Mouse (Mus musculus): Measurements from ENCODE around the gene Arid4b. TPM values are rescaled to one million over a fixed set of nuclear protein-coding genes. Genes with fewer than 3 reads are reported as not detected.

Gene Arid4b
- polyA plus RNA-seq, 1 experiment from 2014 or later, result 63.3 TPM

GRCm38 (mm10) chr13:14142294-14142966, 79.4 kb downstream of the Arid4b start:
- H3K9me3 ChIP-seq (replicated peaks), result no peaks in the 10 kb centered on the region
- H3K27ac ChIP-seq (replicated peaks), result no peak overlapping the region
- 90% methylated on average over 2 of the region's 2 CpGs for WGBS
- peaks cover 51% of the 10 kb centered on the region for H3K36me3 ChIP-seq
- no peaks in the 10 kb centered on the region for H3K27me3 ChIP-seq (ENCODE audit: low read depth, poor library complexity, severe bottlenecking)
- H3K4me1 ChIP-seq, result no peaks in the 10 kb centered on the region
- H3K4me3 ChIP-seq, result no peak overlapping the region
- DNase-seq (ENCODE audit: low spot score), result no peak

- Histone ChIP-seq H3K9me3 (replicated peaks) (no peaks in the 10 kb centered on the region), H3K4me1 (no peaks in the 10 kb centered on the region), H3K36me3 (peaks cover 15% of the 10 kb centered on the region), H3K27ac (replicated peaks) (no peak overlapping the region), H3K27me3 (ENCODE audit: low read depth, poor library complexity, severe bottlenecking) (no peaks in the 10 kb centered on the region), H3K4me3 (no peak overlapping the region)
- DNase-seq (ENCODE audit: low spot score), result no peak
- WGBS, result 93% methylated on average over 1 of the region's 1 CpGs
Observed at GRCm38 (mm10) chr13:14177989-14178388, 115.0 kb downstream of the Arid4b start.

- 97% methylated on average over 3 of the region's 3 CpGs for WGBS
- H3K36me3 ChIP-seq, result peaks cover 25% of the 10 kb centered on the region
- no peak overlapping the region for H3K27ac ChIP-seq (replicated peaks)
- H3K4me3 ChIP-seq, result no peak overlapping the region
- no peaks in the 10 kb centered on the region for H3K27me3 ChIP-seq (ENCODE audit: low read depth, poor library complexity, severe bottlenecking)
- DNase-seq (ENCODE audit: low spot score), result no peak
- H3K4me1 ChIP-seq, result no peaks in the 10 kb centered on the region
- no peaks in the 10 kb centered on the region for H3K9me3 ChIP-seq (replicated peaks)
Observed at GRCm38 (mm10) chr13:14179669-14180068, 116.6 kb downstream of the Arid4b start.

- Histone ChIP-seq H3K27me3 (ENCODE audit: low read depth, poor library complexity, severe bottlenecking) (no peaks in the 10 kb centered on the region), H3K36me3 (no peaks in the 10 kb centered on the region), H3K27ac (replicated peaks) (no peak overlapping the region), H3K9me3 (replicated peaks) (no peaks in the 10 kb centered on the region), H3K4me1 (no peaks in the 10 kb centered on the region), H3K4me3 (no peak overlapping the region)
- no peak for DNase-seq (ENCODE audit: low spot score)
- WGBS, result 50% methylated on average over 2 of the region's 2 CpGs
Observed at GRCm38 (mm10) chr13:14245946-14246345, 182.9 kb downstream of the Arid4b start.

Other genes starting within 250 kb of the Arid4b start
- gene B3galnt2, start 108.8 kb upstream of the Arid4b start, polyA plus RNA-seq (2016; fragmentation: Nextera tagmentation; extraction: Ambion mirVana), result 37.9 and 44.3 TPM in 2 replicates
- 50.9 and 65.6 TPM in 2 replicates for gene Tbce, start 23.6 kb upstream of the Arid4b start, polyA plus RNA-seq (2016; fragmentation: Nextera tagmentation; extraction: Ambion mirVana)
- gene Ggps1, start 256 bp downstream of the Arid4b start, polyA plus RNA-seq (2016; fragmentation: Nextera tagmentation; extraction: Ambion mirVana), result 58.7 and 67.4 TPM in 2 replicates